Mouse (Mus musculus) WW6 (cell line): ENCODE data around the gene Panx1.

Experiments
- DNase-seq: peaks from one replicate; pipeline ENCODE4 v3.0.0-alpha.2; 2013; ENCODE audit warnings: low read depth, low spot score

Panx1 gene

GRCm38 (mm10) chr9:15045084-15045669 lies at the start of gene Panx1:
Gene Panx1 (minus strand): TSS chr9:15045478.
- no peak for DNase-seq

- DNase-seq = no peak
Measured at GRCm38 (mm10) chr9:15068686-15069295, 23.5 kb upstream of the Panx1 start.

- no peak for DNase-seq
Measured at GRCm38 (mm10) chr9:15067995-15068685, 22.9 kb upstream of the Panx1 start.

GRCm38 (mm10) chr9:15064176-15064575 lies 18.9 kb upstream of the Panx1 start:
- no peak for DNase-seq

GRCm38 (mm10) chr9:15060847-15061246 lies 15.6 kb upstream of the Panx1 start:
- DNase-seq = no peak

GRCm38 (mm10) chr9:15060026-15060425 lies 14.7 kb upstream of the Panx1 start:
- DNase-seq = no peak

GRCm38 (mm10) chr9:15045740-15046139 lies 462 bp upstream of the Panx1 start:
- DNase-seq = no peak

- no peak for DNase-seq
Measured at GRCm38 (mm10) chr9:15044391-15045083, 741 bp downstream of the Panx1 start.

- DNase-seq = no peak
Measured at GRCm38 (mm10) chr9:15041556-15041955, 3.7 kb downstream of the Panx1 start.

GRCm38 (mm10) chr9:15039848-15040247 lies 5.4 kb downstream of the Panx1 start:
- no peak for DNase-seq

GRCm38 (mm10) chr9:15037704-15038103 lies 7.6 kb downstream of the Panx1 start:
- DNase-seq = no peak

GRCm38 (mm10) chr9:15037237-15037636 lies 8.0 kb downstream of the Panx1 start:
- DNase-seq = no peak

GRCm38 (mm10) chr9:15036807-15037206 lies 8.5 kb downstream of the Panx1 start:
- DNase-seq = no peak

GRCm38 (mm10) chr9:15036405-15036804 lies 8.9 kb downstream of the Panx1 start:
- DNase-seq = no peak

GRCm38 (mm10) chr9:15035979-15036378 lies 9.3 kb downstream of the Panx1 start:
- DNase-seq = no peak

GRCm38 (mm10) chr9:15034546-15035273 lies 10.6 kb downstream of the Panx1 start:
- no peak for DNase-seq

- no peak for DNase-seq
Measured at GRCm38 (mm10) chr9:15033568-15034160, 11.6 kb downstream of the Panx1 start.

GRCm38 (mm10) chr9:15032797-15033196 lies 12.5 kb downstream of the Panx1 start:
- DNase-seq = no peak

- no peak for DNase-seq
Measured at GRCm38 (mm10) chr9:15030771-15031170, 14.5 kb downstream of the Panx1 start.

- no peak for DNase-seq
Measured at GRCm38 (mm10) chr9:15029025-15029727, 16.1 kb downstream of the Panx1 start.

GRCm38 (mm10) chr9:15027725-15028124 lies 17.6 kb downstream of the Panx1 start:
- DNase-seq = no peak
